Mouse (Mus musculus) left cerebral cortex, postnatal 10 days (tissue): ENCODE measurements around the gene Ccl3. TPM values are rescaled to one million over a fixed set of nuclear protein-coding genes. Genes with fewer than 3 reads are reported as not detected.

ENCODE experiments used
- DNase-seq, 2 experiments: peaks; one replicate each; pipeline ENCODE4 v3.0.0; 2021 to 2022; ENCODE audit warnings: low spot score in 2 of 2, mixed read lengths in 1 of 2; ENCODE audit errors: extremely low spot score in 1 of 2
- intact Hi-C: fragments of 180-260 bp; cut with DNase I; formaldehyde crosslinking; loops from one replicate; pipeline ENCODE4 v1.15.1; 2025
- total RNA-seq, 2 experiments: library from RNA; stranded (reverse); gene quantifications; 2 replicates each; pipeline ENCODE4 v1.2.3; 2021

Gene Ccl3
- total RNA-seq, 2 experiments from 2014 or later = 0.81 TPM; not detected in 1

- DNase-seq = no peak
- intact Hi-C loops = loop anchor here (5.0 kb wide), 1 partner anchor 74 kb away; no protein-coding TSS in a partner anchor
Observed at GRCm38 (mm10) chr11:83631065-83631464, 18.1 kb downstream of the Ccl3 start.

- intact Hi-C loops = loop anchor here (5.0 kb wide), 1 partner anchor 73 kb away; no protein-coding TSS in a partner anchor
- no peak for DNase-seq
Observed at GRCm38 (mm10) chr11:83630630-83631029, 18.5 kb downstream of the Ccl3 start.

GRCm38 (mm10) chr11:83628808-83629207, 20.3 kb downstream of the Ccl3 start:
- intact Hi-C loops = no loop called here
- no peak for DNase-seq

GRCm38 (mm10) chr11:83623586-83623985, 25.6 kb downstream of the Ccl3 start:
- intact Hi-C loops = no loop called here
- DNase-seq = no peak

- intact Hi-C loops = no loop called here
- no peak for DNase-seq
Observed at GRCm38 (mm10) chr11:83619037-83619436, 30.1 kb downstream of the Ccl3 start.

- DNase-seq = no peak
- intact Hi-C loops = no loop called here
Observed at GRCm38 (mm10) chr11:83618238-83618637, 30.9 kb downstream of the Ccl3 start.

- intact Hi-C loops = no loop called here
- no peak for DNase-seq
Observed at GRCm38 (mm10) chr11:83616586-83616985, 32.6 kb downstream of the Ccl3 start.

GRCm38 (mm10) chr11:83610900-83611299, 38.3 kb downstream of the Ccl3 start:
- DNase-seq = no peak
- intact Hi-C loops = no loop called here

- intact Hi-C loops = no loop called here
- no peak for DNase-seq
Observed at GRCm38 (mm10) chr11:83606396-83606795, 42.8 kb downstream of the Ccl3 start.

GRCm38 (mm10) chr11:83605535-83605934, 43.6 kb downstream of the Ccl3 start:
- no peak for DNase-seq
- intact Hi-C loops = no loop called here

- DNase-seq = no peak
- intact Hi-C loops = no loop called here
Observed at GRCm38 (mm10) chr11:83604698-83605097, 44.5 kb downstream of the Ccl3 start.

- DNase-seq = no peak
- intact Hi-C loops = no loop called here
Observed at GRCm38 (mm10) chr11:83603399-83603798, 45.8 kb downstream of the Ccl3 start.

GRCm38 (mm10) chr11:83600576-83600975, 48.6 kb downstream of the Ccl3 start:
- no peak for DNase-seq
- intact Hi-C loops = no loop called here

GRCm38 (mm10) chr11:83598991-83599390, 50.2 kb downstream of the Ccl3 start:
- intact Hi-C loops = no loop called here
- DNase-seq = no peak

GRCm38 (mm10) chr11:83598207-83598837, 50.8 kb downstream of the Ccl3 start:
- intact Hi-C loops = no loop called here
- DNase-seq = no peak

Other genes with a start within 250 kb of the Ccl3 start
- gene Rasl10b, start 240.2 kb downstream of the Ccl3 start, total RNA-seq = 100 to 1,000 TPM; 191 to 201 TPM
- gene Gas2l2, start 219.9 kb downstream of the Ccl3 start, total RNA-seq = under 1 TPM in 1 of 2 experiments, not detected in 1; 0.18 TPM
- not detected for gene 1700020L24Rik, start 211.7 kb downstream of the Ccl3 start, total RNA-seq
- 1 to 10 TPM; 3.4 to 4.0 TPM for gene Mmp28, start 186.3 kb downstream of the Ccl3 start, total RNA-seq
- gene Taf15, start 176.3 kb downstream of the Ccl3 start, total RNA-seq = 10 to 100 TPM; 68.8 to 71.9 TPM
- not detected for gene Heatr9, start 127.2 kb downstream of the Ccl3 start, total RNA-seq
- gene Ccl5, start 118.8 kb downstream of the Ccl3 start, total RNA-seq = not detected
- gene Ccl9, start 70.7 kb downstream of the Ccl3 start, total RNA-seq = 1 to 10 TPM; 1.5 to 3.6 TPM
- gene Ccl6, start 56.3 kb downstream of the Ccl3 start, total RNA-seq = 1 to 10 TPM in 1 of 2 experiments, under 1 TPM in 1; 0.97 to 1.6 TPM
- not detected for gene Rpl9-ps1, start 3.7 kb downstream of the Ccl3 start, total RNA-seq
- not detected for gene Ccl4, start 13.2 kb upstream of the Ccl3 start, total RNA-seq
- gene Wfdc17, start 54.6 kb upstream of the Ccl3 start, total RNA-seq = not detected
- 1 to 10 TPM in 1 of 2 experiments, under 1 TPM in 1; 0.75 to 1.3 TPM for gene Wfdc18, start 59.7 kb upstream of the Ccl3 start, total RNA-seq
- gene Wfdc21, start 97.6 kb upstream of the Ccl3 start, total RNA-seq = not detected
- 10 to 100 TPM; 17.9 to 18.9 TPM for gene Heatr6, start 104.3 kb upstream of the Ccl3 start, total RNA-seq
- gene Hnf1b, start 200.7 kb upstream of the Ccl3 start, total RNA-seq = under 1 TPM; 0.14 to 0.19 TPM